11 mouse cellular contexts compared by ENCODE assay signal in the genomic region with DNA sequence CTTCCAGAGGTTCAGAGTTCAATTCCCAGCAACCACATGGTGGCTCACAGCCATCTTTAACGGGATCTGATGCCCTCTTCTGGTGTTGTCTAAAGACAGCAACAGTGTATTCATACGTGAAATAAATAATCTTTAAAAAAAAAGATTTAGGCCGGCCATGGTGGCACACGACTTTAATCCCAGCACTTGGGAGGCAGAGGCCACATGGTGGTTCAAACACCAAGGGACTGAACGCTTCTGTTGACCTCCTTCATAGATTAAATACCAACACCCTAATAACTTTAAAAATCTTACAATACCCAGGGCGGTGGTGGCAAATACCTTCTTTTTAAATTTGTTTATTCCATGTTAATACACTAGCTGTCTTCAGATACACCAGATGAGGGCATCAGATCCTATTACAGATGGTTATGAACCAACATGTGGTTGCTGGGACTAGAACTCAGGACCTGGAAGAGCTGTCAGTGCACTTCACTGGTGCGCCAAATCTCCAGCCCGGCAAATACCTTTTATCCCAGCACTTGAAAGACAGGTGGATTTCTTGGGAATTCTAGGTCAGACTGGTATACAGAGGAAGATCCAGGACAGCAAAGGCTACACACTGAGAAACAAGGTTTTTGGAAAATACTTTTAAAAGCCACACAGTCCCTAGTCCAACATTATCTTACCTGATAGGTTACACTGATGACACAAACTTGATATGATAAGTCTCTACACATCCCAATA. TPM values are rescaled to one million over a fixed set of nuclear protein-coding genes. Genes with fewer than 3 reads are reported as not detected.
DNase-seq lines count a peak whose midpoint lies in the region; ATAC-seq and TF ChIP-seq lines count a peak whose summit lies in the region.
"Had no signal": no experiment of that assay in that cellular context is flagged by ENCODE, and none has a peak within 500 bp of the region (broad histone marks: within the 10 kb centered on the region; RNA-seq: fewer than 3 reads in every experiment).

No protein-coding gene starts in this region.

- no peak overlapping the region for H3ac ChIP-seq in myocyte (ENCODE audit: control insufficient read depth, insufficient read length)

- H3K9ac ChIP-seq in liver, adult 2 months (ENCODE audit: low read depth, low read length), result 0 out of 2 replicates have a peak overlapping the region, but pooled peaks have one; percentile 12
- no peak overlapping the region for H3K9ac ChIP-seq in liver, embryonic 11.5 days (ENCODE audit: low read depth, low read length)
- H3K9ac ChIP-seq: liver, embryonic 15.5 days had no signal

- H3K79me2 ChIP-seq in liver, adult 2 months (ENCODE audit: control insufficient read depth, insufficient read depth, low read length), result peaks cover 15% of the 10 kb centered on the region
- peaks cover 35% of the 10 kb centered on the region for H3K79me2 ChIP-seq in myocyte (ENCODE audit: control insufficient read depth, insufficient read depth)

- DNase-seq in gastrocnemius, adult 2 months, result no peak
- DNase-seq in gastrocnemius, adult 18-20 months (ENCODE audit: low spot score), result no peak
- peak; percentile 76 for DNase-seq in liver, adult 2 months (ENCODE audit: extremely low read depth, low read depth, low spot score)
- DNase-seq in liver, embryonic 11.5 days (ENCODE audit: low spot score), result no peak
- peak; percentile 57 for DNase-seq in ZHBTc4 (ENCODE audit: low read depth, low spot score)
- DNase-seq in spleen, postnatal 10 days (ENCODE audit: low spot score in 2 of 2), result no peak
- DNase-seq in urinary bladder, postnatal 14 days (ENCODE audit: low spot score), result no peak
- DNase-seq: adrenal gland, adult 8-10 months; cerebellum, postnatal 10 days had no signal

- ATAC-seq in liver, embryonic 11.5 days (replicated peaks; ENCODE audit: low FRiP score), result no peak

- no peak for TF ChIP-seq POLR2A in liver, adult 2 months (IDR thresholded peaks at IDR 0.05; ENCODE audit: extremely low read depth, insufficient read depth, low read length)
- no peak for TF ChIP-seq POLR2A in myocyte (IDR thresholded peaks at IDR 0.05; ENCODE audit: insufficient read length, low read depth)

- peaks cover 23% of the 10 kb centered on the region for H3K36me3 ChIP-seq in liver, adult 2 months (ENCODE audit: control insufficient read depth, insufficient read depth, low read length)
- peaks cover 12% of the 10 kb centered on the region for H3K36me3 ChIP-seq in liver, embryonic 11.5 days (ENCODE audit: control insufficient read depth, insufficient read depth, low read length)
- peaks cover 33% of the 10 kb centered on the region for H3K36me3 ChIP-seq in myocyte (ENCODE audit: control insufficient read depth, insufficient read depth)

- WGBS in liver, adult 2 months, result 9% methylated on average over 8 of the region's 8 CpGs
- WGBS in liver, embryonic 11.5 days, result 78% methylated on average over 8 of the region's 8 CpGs

- H3K27me3 ChIP-seq in liver, adult 2 months (ENCODE audit: control insufficient read depth, insufficient read depth, low read length), result no peaks in the 10 kb centered on the region
- no peaks in the 10 kb centered on the region for H3K27me3 ChIP-seq in liver, embryonic 11.5 days (replicated peaks; ENCODE audit: control insufficient read depth, insufficient read depth, low read length)
- no peaks in the 10 kb centered on the region for H3K27me3 ChIP-seq in myocyte (ENCODE audit: control insufficient read depth, insufficient read depth, insufficient read length)
- H3K27me3 ChIP-seq: liver, embryonic 15.5 days had no signal

- no peaks in the 10 kb centered on the region for H3K9me3 ChIP-seq in liver, embryonic 11.5 days (ENCODE audit: control insufficient read depth, low read length)
- H3K9me3 ChIP-seq: liver, embryonic 15.5 days had no signal

- peak overlapping the region; percentile 64 for H3K4me3 ChIP-seq in gastrocnemius, adult 2 months
- H3K4me3 ChIP-seq in liver, adult 2 months (ENCODE audit: insufficient read depth, low read depth, low read length), result peak overlapping the region; percentile 45
- H3K4me3 ChIP-seq in liver, embryonic 11.5 days (ENCODE audit: low read depth, low read length), result no peak overlapping the region
- H3K4me3 ChIP-seq in myocyte, result peak overlapping the region; percentile 14
- H3K4me3 ChIP-seq: liver, embryonic 15.5 days had no signal

- intact Hi-C loops in gastrocnemius, adult 2 months (cut with DNase I), result no loop called here

- peak overlapping the region; percentile 43; the same call in 1 of the 2 replicates for H3K27ac ChIP-seq in gastrocnemius, adult 2 months
- no peak overlapping the region for H3K27ac ChIP-seq in liver, adult 2 months (replicated peaks; ENCODE audit: insufficient read depth, low read depth, low read length)
- H3K27ac ChIP-seq in liver, embryonic 11.5 days (ENCODE audit: low read depth, low read length), result no peak overlapping the region
- H3K27ac ChIP-seq: liver, embryonic 15.5 days had no signal

- TF ChIP-seq CTCF in gastrocnemius, adult 2 months (IDR thresholded peaks at IDR 0.05), result peak; percentile 4; the same call in 1 of the 2 replicates
- 0 out of 2 replicates have a peak, but pooled peaks have one; percentile 0 for TF ChIP-seq CTCF in liver, adult 2 months (IDR thresholded peaks at IDR 0.05; ENCODE audit: low read depth, low read length)

- no peak overlapping the region for H3K4me2 ChIP-seq in liver, embryonic 11.5 days
- peak overlapping the region; percentile 82 for H3K4me2 ChIP-seq in myocyte (ENCODE audit: low read depth)
- H3K4me2 ChIP-seq: liver, embryonic 15.5 days had no signal

- peaks cover 8% of the 10 kb centered on the region for H3K4me1 ChIP-seq in liver, adult 2 months (ENCODE audit: control insufficient read depth, insufficient read depth, low read length)
- H3K4me1 ChIP-seq in liver, embryonic 11.5 days (replicated peaks; ENCODE audit: control insufficient read depth, insufficient read depth, low read length), result peaks cover 9% of the 10 kb centered on the region

TF ChIP-seq in myocyte, 11 proteins besides CTCF, POLR2A, EP300 and RAD21:
- peak; percentile 46 for TF ChIP-seq POLR2AphosphoS2 (IDR thresholded peaks at IDR 0.05; ENCODE audit: insufficient read length, low read depth)
- TF ChIP-seq E2F4 (IDR thresholded peaks at IDR 0.05; ENCODE audit: insufficient read depth), result no peak
- no peak for TF ChIP-seq TCF12 (IDR thresholded peaks at IDR 0.05; ENCODE audit: insufficient read depth, poor library complexity, severe bottlenecking)
- no peak for TF ChIP-seq MYOG (IDR thresholded peaks at IDR 0.05; ENCODE audit: control insufficient read depth in 1 of 3, insufficient read depth in 1 of 3, insufficient read length in 2 of 3, low read depth in 2 of 3)
TF ChIP-seq in myocyte: peak in this region for 1.

RNA-seq across cellular contexts. Expression of a gene that starts 3.7 kb away (rescaled TPM):
- total RNA-seq in gastrocnemius, adult 2 months (2021), result not detected
- under 1 TPM in 1 of 2 experiments, not detected in 1; 0.24 TPM for total RNA-seq in gastrocnemius, adult 18-20 months (2021)
- total RNA-seq in liver, adult 2 months (2014; rRNA removed), result 0.13 TPM in 1 of 2 replicates, not detected in the other
- 0.16 and 0.24 TPM in 2 replicates for polyA plus RNA-seq in liver, adult 2 months (2012; rRNA removed)
- 0.18 and 0.34 TPM in 2 replicates for polyA plus RNA-seq in liver, embryonic 11.5 days (2014; fragmentation: Nextera tagmentation; extraction: Ambion mirVana)
- 1.9 TPM for polyA plus RNA-seq in myocyte (2012; fragmentation: generic; extraction: Trizol)

RNA-seq across cellular contexts. Expression of a gene that starts 4.6 kb away (rescaled TPM):
- 1,000 to 10,000 TPM; 1,479 to 2,293 TPM for total RNA-seq in gastrocnemius, adult 2 months (2021)
- 1,000 to 10,000 TPM; 1,764 to 2,031 TPM for total RNA-seq in gastrocnemius, adult 18-20 months (2021)
- 634 and 1,049 TPM in 2 replicates for total RNA-seq in liver, adult 2 months (2014; rRNA removed)
- 990 and 1,297 TPM in 2 replicates for polyA plus RNA-seq in liver, adult 2 months (2012; rRNA removed)
- 772 and 827 TPM in 2 replicates for polyA plus RNA-seq in liver, embryonic 11.5 days (2014; fragmentation: Nextera tagmentation; extraction: Ambion mirVana)
- 878 TPM for polyA plus RNA-seq in myocyte (2012; fragmentation: generic; extraction: Trizol)

RNA-seq across cellular contexts. Expression of a gene that starts 44.5 kb away (rescaled TPM):
- 10 to 100 TPM; 11.8 to 16.9 TPM for total RNA-seq in gastrocnemius, adult 2 months (2021)
- 10 to 100 TPM; 10.0 to 11.0 TPM for total RNA-seq in gastrocnemius, adult 18-20 months (2021)
- total RNA-seq in liver, adult 2 months (2014; rRNA removed), result 72.4 and 108 TPM in 2 replicates
- polyA plus RNA-seq in liver, adult 2 months (2012; rRNA removed), result 189 and 223 TPM in 2 replicates
- 104 and 108 TPM in 2 replicates for polyA plus RNA-seq in liver, embryonic 11.5 days (2014; fragmentation: Nextera tagmentation; extraction: Ambion mirVana)
- polyA plus RNA-seq in myocyte (2012; fragmentation: generic; extraction: Trizol), result 28.6 TPM

RNA-seq across cellular contexts. Expression of a gene that starts 48.5 kb away (rescaled TPM):
- 1 to 10 TPM; 4.3 to 4.4 TPM for total RNA-seq in gastrocnemius, adult 2 months (2021)
- 1 to 10 TPM; 4.5 to 5.1 TPM for total RNA-seq in gastrocnemius, adult 18-20 months (2021)
- 3.8 and 5.6 TPM in 2 replicates for total RNA-seq in liver, adult 2 months (2014; rRNA removed)
- 12.0 and 14.0 TPM in 2 replicates for polyA plus RNA-seq in liver, adult 2 months (2012; rRNA removed)
- polyA plus RNA-seq in liver, embryonic 11.5 days (2014; fragmentation: Nextera tagmentation; extraction: Ambion mirVana), result 18.5 and 19.4 TPM in 2 replicates
- 17.2 TPM for polyA plus RNA-seq in myocyte (2012; fragmentation: generic; extraction: Trizol)

RNA-seq across cellular contexts. Expression of a gene that starts 56.0 kb away (rescaled TPM):
- total RNA-seq in gastrocnemius, adult 2 months (2021), result 1 to 10 TPM; 2.5 to 3.9 TPM
- total RNA-seq in gastrocnemius, adult 18-20 months (2021), result 1 to 10 TPM; 2.6 to 3.2 TPM
- total RNA-seq in liver, adult 2 months (2014; rRNA removed), result 7.7 and 8.8 TPM in 2 replicates
- polyA plus RNA-seq in liver, adult 2 months (2012; rRNA removed), result 18.3 and 23.0 TPM in 2 replicates
- polyA plus RNA-seq in liver, embryonic 11.5 days (2014; fragmentation: Nextera tagmentation; extraction: Ambion mirVana), result 63.6 and 67.9 TPM in 2 replicates
- 24.8 TPM for polyA plus RNA-seq in myocyte (2012; fragmentation: generic; extraction: Trizol)

Comparison
In these comparisons a context has a peak if more than half of its experiments do, and no peak if none do; other contexts are left out.
1. DNase-seq: peak in liver, adult 2 months (single experiment) and ZHBTc4 (single experiment); none in gastrocnemius, adult 2 months (single experiment), gastrocnemius, adult 18-20 months (single experiment), liver, embryonic 11.5 days (single experiment), spleen, postnatal 10 days (0 of 2) and urinary bladder, postnatal 14 days (single experiment).